Mouse (Mus musculus): ENCODE measurements around the gene Pmf1.

- TF ChIP-seq POLR2A (IDR thresholded peaks at IDR 0.05; ENCODE audit: borderline replicate concordance, control insufficient read depth, low read depth, low read length) (no peak), CTCF (IDR thresholded peaks at IDR 0.05; ENCODE audit: control insufficient read depth, insufficient read depth, low read length) (no peak)
Measured at GRCm38 (mm10) chr3:88453369-88453768, 43.2 kb upstream of the Pmf1 start.

Measured in bone marrow, adult 2 months (tissue).